ENCODE assay signal across 8 mouse cellular contexts in genomic region chr10:128921883-128922821, GRCm38 (mm10). TPM values are rescaled to one million over a fixed set of nuclear protein-coding genes. Genes with fewer than 3 reads are reported as not detected.
DNase-seq lines count a peak whose midpoint lies in the region; ATAC-seq lines count a peak whose summit lies in the region.

No protein-coding gene starts in this region.

- no peaks in the 10 kb centered on the region for H3K27me3 ChIP-seq in kidney, embryonic 14.5 days (ENCODE audit: control insufficient read depth, insufficient read depth, low read length)
- no peaks in the 10 kb centered on the region for H3K27me3 ChIP-seq in limb, embryonic 13.5 days
- no peaks in the 10 kb centered on the region for H3K27me3 ChIP-seq in stomach, embryonic 16.5 days (ENCODE audit: control insufficient read depth, insufficient read depth, low read length)

- no peak overlapping the region for H3K27ac ChIP-seq in kidney, embryonic 14.5 days (ENCODE audit: low read depth, low read length)
- H3K27ac ChIP-seq in limb, embryonic 13.5 days: no peak overlapping the region
- peak overlapping the region; percentile 97 for H3K27ac ChIP-seq in stomach, embryonic 16.5 days (ENCODE audit: low read length)

- ATAC-seq in kidney, embryonic 14.5 days (ENCODE audit: low FRiP score, low TSS enrichment): no peak
- ATAC-seq in erythroblast, adult 5-6 weeks (replicated peaks; ENCODE audit: low FRiP score, poor library complexity, severe bottlenecking): 0 out of 2 replicates have a peak, but pooled peaks have one; percentile 2
- ATAC-seq in limb, embryonic 13.5 days (ENCODE audit: low FRiP score, low read depth): no peak
- ATAC-seq in stomach, embryonic 16.5 days (ENCODE audit: insufficient read depth, low FRiP score): no peak
- no peak for ATAC-seq in activated CD4-positive, CD25-positive, alpha-beta regulatory T cell, adult 4 months

- H3K4me2 ChIP-seq in kidney, embryonic 14.5 days (replicated peaks; ENCODE audit: low read depth, low read length): peak overlapping the region; percentile 57
- H3K4me2 ChIP-seq in limb, embryonic 13.5 days (replicated peaks): peak overlapping the region; percentile 79
- peak overlapping the region; percentile 79 for H3K4me2 ChIP-seq in stomach, embryonic 16.5 days (ENCODE audit: low read depth, low read length)

- peak overlapping the region; percentile 57 for H3K4me3 ChIP-seq in kidney, embryonic 14.5 days (ENCODE audit: low read length)
- peak overlapping the region; percentile 90 for H3K4me3 ChIP-seq in limb, embryonic 13.5 days
- peak overlapping the region; percentile 81 for H3K4me3 ChIP-seq in stomach, embryonic 16.5 days (replicated peaks; ENCODE audit: low read length)

- peaks cover 18% of the 10 kb centered on the region; the same call in 1 of the 2 replicates for H3K36me3 ChIP-seq in kidney, embryonic 14.5 days (ENCODE audit: control insufficient read depth, insufficient read depth, low read length)
- H3K36me3 ChIP-seq in limb, embryonic 13.5 days: peaks cover 21% of the 10 kb centered on the region
- no peaks in the 10 kb centered on the region for H3K36me3 ChIP-seq in stomach, embryonic 16.5 days (ENCODE audit: control insufficient read depth, insufficient read depth, low read length)

- WGBS in kidney, embryonic 14.5 days: 70% methylated on average over 16 of the region's 16 CpGs
- 69% methylated on average over 16 of the region's 16 CpGs for WGBS in limb, embryonic 13.5 days
- WGBS in stomach, embryonic 16.5 days: 61% methylated on average over 16 of the region's 16 CpGs

- peaks cover 22% of the 10 kb centered on the region for H3K4me1 ChIP-seq in kidney, embryonic 14.5 days (ENCODE audit: control insufficient read depth, insufficient read depth, low read length)
- peaks cover 39% of the 10 kb centered on the region for H3K4me1 ChIP-seq in limb, embryonic 13.5 days
- H3K4me1 ChIP-seq in stomach, embryonic 16.5 days (ENCODE audit: control insufficient read depth, insufficient read depth, low read length): peaks cover 52% of the 10 kb centered on the region

- H3K9me3 ChIP-seq in kidney, embryonic 14.5 days (ENCODE audit: control insufficient read depth, low read length): no peaks in the 10 kb centered on the region
- H3K9me3 ChIP-seq in limb, embryonic 13.5 days: no peaks in the 10 kb centered on the region
- H3K9me3 ChIP-seq in stomach, embryonic 16.5 days (replicated peaks; ENCODE audit: control insufficient read depth, low read length): no peaks in the 10 kb centered on the region

- H3K9ac ChIP-seq in kidney, embryonic 14.5 days (ENCODE audit: low read depth, low read length): peak overlapping the region; percentile 73; the same call in 1 of the 2 replicates
- H3K9ac ChIP-seq in limb, embryonic 13.5 days: peak overlapping the region; percentile 78
- H3K9ac ChIP-seq in stomach, embryonic 16.5 days (ENCODE audit: low read length): peak overlapping the region; percentile 87

- DNase-seq in kidney, postnatal 14 days: no peak
- DNase-seq in MN1 (ENCODE audit: low spot score): peak; percentile 94
- no peak for DNase-seq in thymus, postnatal 10 days (ENCODE audit: low spot score in 2 of 2)

RNA-seq across cellular contexts. Expression of gene Rdh5, which starts 0.5 kb away (rescaled TPM):
- 14.5 and 15.7 TPM in 2 replicates for polyA plus RNA-seq in kidney, embryonic 14.5 days (2014; fragmentation: Nextera tagmentation; extraction: Ambion mirVana)
- total RNA-seq in erythroblast, adult 5-6 weeks (2015; ENCODE audit: low replicate concordance): 5.0 TPM in 1 of 2 replicates, not detected in the other
- 1.1 TPM in 1 of 2 replicates, not detected in the other for total RNA-seq in erythroblast, adult 5-6 weeks (2017; ENCODE audit: low replicate concordance)
- polyA plus RNA-seq in limb, embryonic 13.5 days (2015; fragmentation: Nextera tagmentation; extraction: Ambion mirVana): 12.2 and 12.9 TPM in 2 replicates
- 16.6 and 18.7 TPM in 2 replicates for polyA plus RNA-seq in stomach, embryonic 16.5 days (2015; fragmentation: Nextera tagmentation; extraction: Ambion mirVana)
- 1 to 10 TPM; 5.7 to 8.9 TPM for polyA plus RNA-seq in activated CD4-positive, CD25-positive, alpha-beta regulatory T cell, adult 4 months (2017; shearing (Covaris generic))

RNA-seq across cellular contexts. Expression of gene Bloc1s1, which starts 1.7 kb away (rescaled TPM):
- polyA plus RNA-seq in kidney, embryonic 14.5 days (2014; fragmentation: Nextera tagmentation; extraction: Ambion mirVana): 219 and 258 TPM in 2 replicates
- total RNA-seq in erythroblast, adult 5-6 weeks (2015; ENCODE audit: low replicate concordance): 25.4 and 37.0 TPM in 2 replicates
- 22.7 and 24.7 TPM in 2 replicates for total RNA-seq in erythroblast, adult 5-6 weeks (2017; ENCODE audit: low replicate concordance)
- polyA plus RNA-seq in limb, embryonic 13.5 days (2015; fragmentation: Nextera tagmentation; extraction: Ambion mirVana): 225 and 240 TPM in 2 replicates
- polyA plus RNA-seq in stomach, embryonic 16.5 days (2015; fragmentation: Nextera tagmentation; extraction: Ambion mirVana): 194 and 206 TPM in 2 replicates
- polyA plus RNA-seq in activated CD4-positive, CD25-positive, alpha-beta regulatory T cell, adult 4 months (2017; shearing (Covaris generic)): 100 to 1,000 TPM; 218 to 252 TPM

RNA-seq across cellular contexts. Expression of gene Itga7, which starts 11.5 kb away (rescaled TPM):
- polyA plus RNA-seq in kidney, embryonic 14.5 days (2014; fragmentation: Nextera tagmentation; extraction: Ambion mirVana): 0.77 and 1.3 TPM in 2 replicates
- not detected in 2 replicates for total RNA-seq in erythroblast, adult 5-6 weeks (2015; ENCODE audit: low replicate concordance)
- not detected in 2 replicates for total RNA-seq in erythroblast, adult 5-6 weeks (2017; ENCODE audit: low replicate concordance)
- 4.8 and 5.5 TPM in 2 replicates for polyA plus RNA-seq in limb, embryonic 13.5 days (2015; fragmentation: Nextera tagmentation; extraction: Ambion mirVana)
- polyA plus RNA-seq in stomach, embryonic 16.5 days (2015; fragmentation: Nextera tagmentation; extraction: Ambion mirVana): 7.9 and 12.4 TPM in 2 replicates
- 1 to 10 TPM; 2.9 to 6.1 TPM for polyA plus RNA-seq in activated CD4-positive, CD25-positive, alpha-beta regulatory T cell, adult 4 months (2017; shearing (Covaris generic))

RNA-seq across cellular contexts. Expression of gene Cd63, which starts 21.4 kb away (rescaled TPM):
- 479 and 521 TPM in 2 replicates for polyA plus RNA-seq in kidney, embryonic 14.5 days (2014; fragmentation: Nextera tagmentation; extraction: Ambion mirVana)
- 90.9 and 115 TPM in 2 replicates for total RNA-seq in erythroblast, adult 5-6 weeks (2015; ENCODE audit: low replicate concordance)
- 27.2 and 35.5 TPM in 2 replicates for total RNA-seq in erythroblast, adult 5-6 weeks (2017; ENCODE audit: low replicate concordance)
- 820 and 839 TPM in 2 replicates for polyA plus RNA-seq in limb, embryonic 13.5 days (2015; fragmentation: Nextera tagmentation; extraction: Ambion mirVana)
- 756 and 798 TPM in 2 replicates for polyA plus RNA-seq in stomach, embryonic 16.5 days (2015; fragmentation: Nextera tagmentation; extraction: Ambion mirVana)
- polyA plus RNA-seq in activated CD4-positive, CD25-positive, alpha-beta regulatory T cell, adult 4 months (2017; shearing (Covaris generic)): under 1 TPM; 0.69 to 0.92 TPM

RNA-seq across cellular contexts. Expression of gene Gdf11, which starts 30.6 kb away (rescaled TPM):
- 7.2 and 8.7 TPM in 2 replicates for polyA plus RNA-seq in kidney, embryonic 14.5 days (2014; fragmentation: Nextera tagmentation; extraction: Ambion mirVana)
- total RNA-seq in erythroblast, adult 5-6 weeks (2015; ENCODE audit: low replicate concordance): not detected in 2 replicates
- not detected in 2 replicates for total RNA-seq in erythroblast, adult 5-6 weeks (2017; ENCODE audit: low replicate concordance)
- 12.5 and 13.1 TPM in 2 replicates for polyA plus RNA-seq in limb, embryonic 13.5 days (2015; fragmentation: Nextera tagmentation; extraction: Ambion mirVana)
- polyA plus RNA-seq in stomach, embryonic 16.5 days (2015; fragmentation: Nextera tagmentation; extraction: Ambion mirVana): 2.8 and 2.9 TPM in 2 replicates
- 1 to 10 TPM; 5.0 to 5.6 TPM for polyA plus RNA-seq in activated CD4-positive, CD25-positive, alpha-beta regulatory T cell, adult 4 months (2017; shearing (Covaris generic))
